8 mouse cellular contexts compared by ENCODE assay signal in genomic region chr13:23585442-23586098, GRCm38 (mm10). TPM values are rescaled to one million over a fixed set of nuclear protein-coding genes. Genes with fewer than 3 reads are reported as not detected.
A peak's percentile ranks its signal among the peaks of the same experiment; 100 is the strongest.
DNase-seq lines count a peak whose midpoint lies in the region; ATAC-seq and TF ChIP-seq lines count a peak whose summit lies in the region.
"Not testable (repeated sequence)": the region's sequence is repeated elsewhere in the genome, so short reads cannot be mapped to it uniquely, and the experiment has no call there.

No protein-coding gene starts in this region.

- not testable (repeated sequence) for H3K36me3 ChIP-seq in ES-Bruce4 (ENCODE audit: control insufficient read depth, insufficient read depth, low read length, poor library complexity, severe bottlenecking); forebrain, embryonic 15.5 days; neural tube, embryonic 14.5 days (ENCODE audit: control insufficient read depth, insufficient read depth, low read length); testis, adult 2 months (ENCODE audit: control insufficient read depth, insufficient read depth, low read length)

- intact Hi-C loops in heart, postnatal 36 days (cut with DNase I): loop anchor here (1.0 to 10.0 kb wide), 5 partner anchors 37 to 1871 kb away; partner anchors contain the start of genes Hist1h1b, Hist1h1c, Hist1h1e and Hist1h2ai

- under 1% methylated on average over 36 of the region's 36 CpGs for WGBS in forebrain, embryonic 15.5 days
- WGBS in neural tube, embryonic 14.5 days: 0% methylated on average over 19 of the region's 36 CpGs

- H3K4me1 ChIP-seq in ES-Bruce4 (ENCODE audit: control insufficient read depth, insufficient read depth, low read length); testis, adult 2 months (ENCODE audit: control insufficient read depth, insufficient read depth, low read length): not testable (repeated sequence)
- peaks cover 50% of the 10 kb centered on the region for H3K4me1 ChIP-seq in forebrain, embryonic 15.5 days
- H3K4me1 ChIP-seq in neural tube, embryonic 14.5 days (ENCODE audit: control insufficient read depth, insufficient read depth, low read length): peaks cover 23% of the 10 kb centered on the region

- not testable (repeated sequence) for TF ChIP-seq CTCF in ES-Bruce4 (IDR thresholded peaks at IDR 0.05; ENCODE audit: low read depth, low read length); testis, adult 2 months (IDR thresholded peaks at IDR 0.05; ENCODE audit: control insufficient read depth, insufficient read depth, insufficient replicate concordance, low read depth, low read length)

- H3K9me3 ChIP-seq in ES-Bruce4 (replicated peaks; ENCODE audit: control insufficient read depth, insufficient read depth, low read length, poor library complexity, severe bottlenecking); forebrain, embryonic 15.5 days; neural tube, embryonic 14.5 days (ENCODE audit: control insufficient read depth, low read length): not testable (repeated sequence)

- TF ChIP-seq POLR2A in ES-Bruce4 (IDR thresholded peaks at IDR 0.05; ENCODE audit: insufficient read depth, low read length): peak; percentile 81
- TF ChIP-seq POLR2A in testis, adult 2 months (IDR thresholded peaks at IDR 0.05; ENCODE audit: control insufficient read depth, low read depth, low read length): peak; percentile 53; the same call in 1 of the 2 replicates

- DNase-seq in cerebellum, adult 11-12 months: peak; percentile 68
- peak; percentile 68 to 75 for DNase-seq in heart, postnatal 36 days
- DNase-seq in layer of hippocampus, adult 18-20 months (ENCODE audit: low spot score in 2 of 2): peak; percentile 71 to 85
- peak; percentile 81 for DNase-seq in lung, adult 18-20 months

- H3K27me3 ChIP-seq in ES-Bruce4 (ENCODE audit: control insufficient read depth, insufficient read depth, low read length, poor library complexity, severe bottlenecking); forebrain, embryonic 15.5 days; neural tube, embryonic 14.5 days (ENCODE audit: control insufficient read depth, insufficient read depth, low read length); testis, adult 2 months (ENCODE audit: control insufficient read depth, insufficient read depth, low read length): not testable (repeated sequence)

- peak overlapping the region; percentile 78 for H3K27ac ChIP-seq in ES-Bruce4 (ENCODE audit: insufficient read depth, low read length)
- peak overlapping the region; percentile 97 for H3K27ac ChIP-seq in forebrain, embryonic 15.5 days (replicated peaks)
- H3K27ac ChIP-seq in neural tube, embryonic 14.5 days (ENCODE audit: low read depth, low read length): peak overlapping the region; percentile 92
- H3K27ac ChIP-seq in testis, adult 2 months (ENCODE audit: control insufficient read depth, insufficient read depth, low read depth, low read length): not testable (repeated sequence)

- peak; percentile 91 for ATAC-seq in forebrain, embryonic 15.5 days (replicated peaks)
- ATAC-seq in neural tube, embryonic 14.5 days (ENCODE audit: low read depth): peak; percentile 89

- H3K4me2 ChIP-seq in forebrain, embryonic 15.5 days (replicated peaks): peak overlapping the region; percentile 77
- peak overlapping the region; percentile 92 for H3K4me2 ChIP-seq in neural tube, embryonic 14.5 days (ENCODE audit: low read depth, low read length)

- H3K4me3 ChIP-seq in ES-Bruce4 (ENCODE audit: low read depth, low read length): peak overlapping the region; percentile 47
- peak overlapping the region; percentile 47 for H3K4me3 ChIP-seq in forebrain, embryonic 15.5 days
- peak overlapping the region; percentile 46 for H3K4me3 ChIP-seq in neural tube, embryonic 14.5 days (ENCODE audit: low read depth, low read length)
- peak overlapping the region; percentile 55; the same call in 1 of the 2 replicates for H3K4me3 ChIP-seq in testis, adult 2 months (ENCODE audit: control insufficient read depth, low read depth, low read length)

- H3K9ac ChIP-seq in ES-Bruce4 (ENCODE audit: low read depth, poor library complexity, severe bottlenecking): peak overlapping the region; percentile 74
- H3K9ac ChIP-seq in forebrain, embryonic 15.5 days (replicated peaks): peak overlapping the region; percentile 74
- H3K9ac ChIP-seq in neural tube, embryonic 14.5 days (replicated peaks; ENCODE audit: low read depth, low read length): peak overlapping the region; percentile 72

- TF ChIP-seq EP300 in ES-Bruce4 (IDR thresholded peaks at IDR 0.05; ENCODE audit: insufficient read depth, low read depth, low read length): 0 out of 2 replicates have a peak, but pooled peaks have one; percentile 6

RNA-seq across cellular contexts. Expression of gene Hist1h4d, which starts 4.2 kb away (rescaled TPM):
- polyA plus RNA-seq in ES-Bruce4 (2011; ENCODE audit: insufficient read depth, insufficient read length, low read depth, missing spikeins): 4.3 and 4.8 TPM in 2 replicates
- 76.0 and 88.6 TPM in 2 replicates for polyA plus RNA-seq in forebrain, embryonic 15.5 days (2015; fragmentation: Nextera tagmentation; extraction: Ambion mirVana)
- 10 to 100 TPM; 61.5 to 67.6 TPM for total RNA-seq in heart, postnatal 36 days (2021)
- total RNA-seq in layer of hippocampus, adult 18-20 months (2021): 100 to 1,000 TPM; 152 to 153 TPM
- 23.6 and 25.2 TPM in 2 replicates for polyA plus RNA-seq in neural tube, embryonic 14.5 days (2014; fragmentation: Nextera tagmentation; extraction: Ambion mirVana)
- polyA plus RNA-seq in testis, adult 2 months (2012; rRNA removed): 2.7 and 2.9 TPM in 2 replicates

RNA-seq across cellular contexts. Expression of gene Hist1h3d, which starts 10.0 kb away (rescaled TPM):
- 3.2 and 4.7 TPM in 2 replicates for polyA plus RNA-seq in ES-Bruce4 (2011; ENCODE audit: insufficient read depth, insufficient read length, low read depth, missing spikeins)
- polyA plus RNA-seq in forebrain, embryonic 15.5 days (2015; fragmentation: Nextera tagmentation; extraction: Ambion mirVana): 4.5 and 5.1 TPM in 2 replicates
- total RNA-seq in heart, postnatal 36 days (2021): 1 to 10 TPM; 3.1 to 4.8 TPM
- 10 to 100 TPM; 11.8 to 13.6 TPM for total RNA-seq in layer of hippocampus, adult 18-20 months (2021)
- 0.50 and 1.1 TPM in 2 replicates for polyA plus RNA-seq in neural tube, embryonic 14.5 days (2014; fragmentation: Nextera tagmentation; extraction: Ambion mirVana)
- 0.98 and 1.1 TPM in 2 replicates for polyA plus RNA-seq in testis, adult 2 months (2012; rRNA removed)

RNA-seq across cellular contexts. Expression of gene Hist1h2ad, which starts 11.4 kb away (rescaled TPM):
- polyA plus RNA-seq in ES-Bruce4 (2011; ENCODE audit: insufficient read depth, insufficient read length, low read depth, missing spikeins): 2.0 TPM in 1 of 2 replicates, not detected in the other
- polyA plus RNA-seq in forebrain, embryonic 15.5 days (2015; fragmentation: Nextera tagmentation; extraction: Ambion mirVana): 1.5 and 2.0 TPM in 2 replicates
- total RNA-seq in heart, postnatal 36 days (2021): 1 to 10 TPM; 2.9 to 4.6 TPM
- total RNA-seq in layer of hippocampus, adult 18-20 months (2021): 1 to 10 TPM; 3.8 to 7.1 TPM
- polyA plus RNA-seq in neural tube, embryonic 14.5 days (2014; fragmentation: Nextera tagmentation; extraction: Ambion mirVana): 1.1 TPM in 1 of 2 replicates, not detected in the other
- polyA plus RNA-seq in testis, adult 2 months (2012; rRNA removed): 0.90 and 1.0 TPM in 2 replicates

RNA-seq across cellular contexts. Expression of gene Hist1h2bf, which starts 11.6 kb away (rescaled TPM):
- polyA plus RNA-seq in ES-Bruce4 (2011; ENCODE audit: insufficient read depth, insufficient read length, low read depth, missing spikeins): 21.5 and 23.2 TPM in 2 replicates
- 1.6 and 2.9 TPM in 2 replicates for polyA plus RNA-seq in forebrain, embryonic 15.5 days (2015; fragmentation: Nextera tagmentation; extraction: Ambion mirVana)
- total RNA-seq in heart, postnatal 36 days (2021): 10 to 100 TPM; 13.1 to 14.6 TPM
- total RNA-seq in layer of hippocampus, adult 18-20 months (2021): 10 to 100 TPM; 24.1 to 24.2 TPM
- polyA plus RNA-seq in neural tube, embryonic 14.5 days (2014; fragmentation: Nextera tagmentation; extraction: Ambion mirVana): 0.94 TPM in 1 of 2 replicates, not detected in the other
- polyA plus RNA-seq in testis, adult 2 months (2012; rRNA removed): 0.98 and 2.9 TPM in 2 replicates

RNA-seq across cellular contexts. Expression of gene Hist1h2bg, which starts 14.4 kb away (rescaled TPM):
- 13.4 and 16.7 TPM in 2 replicates for polyA plus RNA-seq in ES-Bruce4 (2011; ENCODE audit: insufficient read depth, insufficient read length, low read depth, missing spikeins)
- polyA plus RNA-seq in forebrain, embryonic 15.5 days (2015; fragmentation: Nextera tagmentation; extraction: Ambion mirVana): 4.7 and 5.6 TPM in 2 replicates
- total RNA-seq in heart, postnatal 36 days (2021): 10 to 100 TPM; 38.1 to 41.0 TPM
- 10 to 100 TPM; 58.3 to 66.2 TPM for total RNA-seq in layer of hippocampus, adult 18-20 months (2021)
- polyA plus RNA-seq in neural tube, embryonic 14.5 days (2014; fragmentation: Nextera tagmentation; extraction: Ambion mirVana): 0.75 and 1.1 TPM in 2 replicates
- 6.8 and 7.8 TPM in 2 replicates for polyA plus RNA-seq in testis, adult 2 months (2012; rRNA removed)
